Mouse (Mus musculus) layer of hippocampus, adult 2 months (tissue): ENCODE results near the gene Dlx1. TPM values are rescaled to one million over a fixed set of nuclear protein-coding genes. Genes with fewer than 3 reads are reported as not detected.

ENCODE experiments used
- DNase-seq, 2 experiments: peaks; one replicate each; pipeline ENCODE4 v3.0.0; 2022; ENCODE audit warnings: low spot score in 2 of 2
- H3K27ac ChIP-seq: fragments of 200-600 bp; 2 replicates; pipeline ENCODE4 v1.8.1; 2022
- H3K4me3 ChIP-seq: fragments of 200-600 bp; 2 replicates; pipeline ENCODE4 v1.8.1; 2022; ENCODE audit warnings: mild to moderate bottlenecking
- CTCF ChIP-seq: fragments of 200-600 bp; conservative IDR thresholded peaks from 2 replicates; pipeline ENCODE4 v1.8.1; 2022; ENCODE audit warnings: antibody characterized with exemption, mild to moderate bottlenecking, moderate library complexity
- total RNA-seq, 2 experiments: library from RNA; stranded (reverse); gene quantifications; 2 replicates each; pipeline ENCODE4 v1.2.3; 2021

Gene Dlx1
- total RNA-seq, 2 experiments from 2014 or later: 15.4 to 17.5 TPM

DNA sequence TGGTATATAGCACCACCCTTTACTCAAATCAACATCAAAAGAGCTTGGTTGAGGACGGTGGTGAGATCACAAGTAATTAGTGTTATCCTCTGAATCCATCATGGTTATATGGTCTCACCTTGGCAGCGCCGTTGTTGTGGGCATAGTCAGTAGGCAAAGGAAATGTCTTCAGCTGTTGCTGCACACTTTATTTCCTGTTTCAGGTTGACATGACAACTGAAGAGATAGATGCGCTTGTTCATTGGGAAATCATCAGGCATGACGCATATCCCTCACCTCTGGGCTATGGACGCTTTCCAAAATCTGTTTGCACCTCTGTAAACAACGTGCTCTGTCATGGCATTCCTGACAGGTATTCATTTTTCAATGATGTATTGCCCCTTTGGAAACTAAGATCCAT, 16.7 kb upstream of the Dlx1 start:
- no peak for TF ChIP-seq CTCF
- H3K4me3 ChIP-seq: no peak overlapping the region
- no peak for DNase-seq
- H3K27ac ChIP-seq: no peak overlapping the region

DNA sequence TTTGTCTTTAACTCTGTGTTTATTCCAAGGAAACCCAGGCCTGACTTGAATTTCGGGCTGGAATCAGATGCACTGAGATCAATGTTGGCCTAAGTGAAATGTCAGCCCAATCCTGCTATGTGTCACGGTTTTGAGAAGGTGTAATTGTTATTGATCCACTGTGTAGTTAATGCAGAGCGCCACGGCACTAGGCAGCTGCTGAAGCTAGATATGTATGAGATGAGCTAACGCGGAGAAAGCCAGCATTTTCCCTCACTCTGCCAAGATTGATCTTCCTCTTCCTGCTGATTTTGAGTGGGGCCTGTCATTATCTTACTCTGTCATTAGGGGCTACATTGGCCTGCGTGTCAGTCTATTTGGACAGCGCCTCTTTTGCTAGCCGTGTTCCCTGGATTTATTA, 15.6 kb upstream of the Dlx1 start:
- Histone ChIP-seq H3K4me3 (no peak overlapping the region), H3K27ac (no peak overlapping the region)
- no peak for DNase-seq
- no peak for TF ChIP-seq CTCF

DNA sequence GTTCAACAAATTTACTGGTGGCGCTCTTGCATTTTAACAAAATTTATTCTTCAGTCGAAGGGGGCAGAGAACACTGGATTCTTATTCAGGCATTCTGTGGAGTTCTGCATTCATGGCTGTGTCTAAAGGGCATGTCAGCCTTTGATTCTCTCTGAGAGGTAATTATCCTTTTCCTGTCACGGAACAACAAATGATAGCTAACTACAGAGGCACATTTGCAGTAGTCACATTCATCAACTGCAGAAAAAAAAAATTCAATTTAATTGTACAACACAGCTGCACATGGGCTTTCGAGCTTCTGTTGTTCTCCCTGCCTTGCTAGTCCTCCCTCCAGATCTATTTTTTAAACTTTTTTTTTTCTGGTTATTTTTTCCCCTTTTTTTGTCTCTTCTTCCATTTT, 10.9 kb upstream of the Dlx1 start:
- Histone ChIP-seq H3K27ac (no peak overlapping the region), H3K4me3 (no peak overlapping the region)
- no peak for DNase-seq
- TF ChIP-seq CTCF: no peak

DNA sequence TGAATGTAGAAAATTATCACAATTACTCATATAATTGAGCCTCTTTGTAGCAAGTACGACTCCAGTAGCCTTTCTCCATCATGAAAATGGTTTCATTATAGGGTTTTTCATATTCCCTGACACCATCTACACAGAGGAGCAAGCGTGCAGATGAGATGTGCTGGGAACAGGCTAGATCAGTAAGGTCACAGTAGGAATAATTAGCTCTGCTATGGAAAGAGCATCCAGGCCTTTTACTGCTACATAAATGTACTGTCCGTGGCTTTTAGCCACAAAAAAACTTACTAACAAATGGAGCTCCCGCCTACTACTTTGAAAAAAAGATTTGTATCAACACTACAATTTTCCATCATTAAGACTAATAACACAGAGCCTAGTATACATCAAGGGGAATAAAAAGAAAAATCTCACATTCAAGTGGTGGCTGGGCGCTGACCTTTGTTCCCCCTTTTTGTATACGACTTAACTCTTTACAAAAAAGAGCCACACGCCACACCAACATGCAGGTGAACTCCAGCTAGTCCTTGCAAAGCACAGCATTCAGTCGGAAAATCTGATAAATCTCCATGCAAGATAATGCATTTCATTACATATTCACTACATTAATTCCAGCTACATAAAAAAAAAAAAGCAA, 10.3 kb upstream of the Dlx1 start:
- Histone ChIP-seq H3K4me3 (no peak overlapping the region), H3K27ac (no peak overlapping the region)
- DNase-seq: no peak
- no peak for TF ChIP-seq CTCF

DNA sequence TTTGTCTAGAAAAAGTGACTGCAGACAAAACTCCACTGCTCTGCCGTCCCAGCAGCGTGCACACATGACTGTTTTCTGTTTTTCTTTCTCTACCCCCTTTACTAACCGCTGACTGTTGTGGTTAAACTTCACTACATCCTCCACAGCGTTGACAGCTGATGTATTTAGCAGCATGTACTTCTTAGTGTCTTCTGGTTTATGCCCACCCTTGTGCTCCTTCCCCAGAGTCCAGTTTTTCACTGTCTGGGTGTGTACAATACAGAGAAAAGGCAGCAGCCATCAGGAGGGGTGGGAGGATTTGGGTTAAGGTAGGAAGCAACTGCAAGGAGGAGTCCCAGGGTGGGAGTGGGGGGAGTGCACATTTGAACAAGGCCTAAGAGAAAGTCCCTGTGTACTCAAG, 5.0 kb upstream of the Dlx1 start:
- TF ChIP-seq CTCF: no peak
- DNase-seq: no peak
- Histone ChIP-seq H3K4me3 (no peak overlapping the region), H3K27ac (no peak overlapping the region)

DNA sequence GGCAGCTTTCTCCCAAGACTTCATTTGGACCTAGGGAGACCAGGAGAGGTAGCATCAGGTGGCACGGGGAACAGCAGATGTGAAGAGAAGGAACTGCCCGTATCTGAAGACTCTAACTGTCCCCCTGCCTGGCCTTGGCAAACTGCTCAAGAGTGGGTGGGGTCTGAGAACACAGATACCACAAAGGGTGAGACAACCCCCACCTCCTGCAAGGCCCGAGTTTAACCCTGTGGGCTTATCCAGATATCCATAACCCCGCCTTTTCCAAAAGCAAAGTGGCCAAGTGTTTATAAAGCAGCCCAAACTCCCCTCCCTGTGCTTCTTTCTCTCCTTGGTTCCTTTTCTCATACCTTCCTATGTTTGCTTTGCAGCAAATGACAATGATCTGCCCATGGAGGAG, 4.5 kb upstream of the Dlx1 start:
- H3K27ac ChIP-seq: no peak overlapping the region
- H3K4me3 ChIP-seq: no peak overlapping the region
- no peak for TF ChIP-seq CTCF
- no peak for DNase-seq

DNA sequence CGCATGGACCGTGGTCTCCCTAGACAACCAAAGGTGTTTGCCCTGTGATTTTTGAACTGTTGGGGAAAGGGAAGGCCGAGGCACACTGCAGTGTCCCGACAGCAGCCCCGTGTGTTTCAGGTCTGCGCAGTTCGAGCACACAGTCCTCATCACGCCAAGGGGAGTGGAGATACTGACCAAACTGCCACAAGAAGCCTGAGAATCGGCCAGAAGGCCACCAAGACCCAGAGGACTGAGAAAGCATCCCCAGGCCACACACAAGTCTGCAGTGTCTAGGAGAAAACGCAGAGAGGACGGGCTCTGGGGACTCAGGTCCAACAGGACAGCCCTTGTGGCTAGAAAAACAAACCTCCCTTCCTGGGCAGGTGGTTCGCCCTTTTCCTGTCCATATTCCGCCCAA, 3.1 kb upstream of the Dlx1 start:
- no peak overlapping the region for H3K27ac ChIP-seq
- DNase-seq: no peak
- TF ChIP-seq CTCF: no peak
- no peak overlapping the region for H3K4me3 ChIP-seq

DNA sequence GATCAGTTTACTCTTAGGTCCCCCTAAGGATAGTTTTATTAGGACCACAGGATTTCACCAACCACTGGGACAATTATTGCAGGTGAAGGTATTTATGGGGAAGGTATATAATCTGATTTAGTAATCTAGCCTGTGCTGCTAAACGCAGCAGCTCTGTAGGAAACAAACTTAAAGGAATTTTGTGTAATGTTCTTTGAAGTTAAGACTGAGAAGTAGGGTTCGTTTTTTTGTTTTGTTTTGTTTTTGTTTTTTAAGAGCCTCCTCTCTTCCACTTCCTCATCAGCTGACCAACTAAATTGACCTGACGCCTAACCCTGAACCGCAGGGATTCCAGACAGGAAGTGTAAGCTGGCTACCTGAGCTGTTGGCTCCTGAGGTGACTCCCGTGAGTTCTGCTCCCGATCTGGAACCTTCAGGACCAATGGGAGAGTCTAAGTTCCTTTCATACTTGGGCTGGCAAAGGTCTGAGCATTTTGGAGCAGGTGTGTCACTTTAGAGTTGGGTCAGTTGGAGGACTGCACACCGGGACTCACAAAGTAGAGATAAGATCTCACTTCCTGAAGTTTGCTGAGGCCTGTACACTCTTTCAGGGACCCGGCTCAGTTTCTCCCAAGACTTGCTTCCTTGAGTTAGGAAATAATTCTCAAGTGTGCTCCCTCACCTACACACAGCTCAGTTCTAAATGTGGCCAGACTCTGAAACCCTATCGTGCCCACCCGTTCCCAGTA, 1.2 kb upstream of the Dlx1 start:
- DNase-seq: no peak
- Histone ChIP-seq H3K4me3 (no peak overlapping the region), H3K27ac (no peak overlapping the region)
- no peak for TF ChIP-seq CTCF

DNA sequence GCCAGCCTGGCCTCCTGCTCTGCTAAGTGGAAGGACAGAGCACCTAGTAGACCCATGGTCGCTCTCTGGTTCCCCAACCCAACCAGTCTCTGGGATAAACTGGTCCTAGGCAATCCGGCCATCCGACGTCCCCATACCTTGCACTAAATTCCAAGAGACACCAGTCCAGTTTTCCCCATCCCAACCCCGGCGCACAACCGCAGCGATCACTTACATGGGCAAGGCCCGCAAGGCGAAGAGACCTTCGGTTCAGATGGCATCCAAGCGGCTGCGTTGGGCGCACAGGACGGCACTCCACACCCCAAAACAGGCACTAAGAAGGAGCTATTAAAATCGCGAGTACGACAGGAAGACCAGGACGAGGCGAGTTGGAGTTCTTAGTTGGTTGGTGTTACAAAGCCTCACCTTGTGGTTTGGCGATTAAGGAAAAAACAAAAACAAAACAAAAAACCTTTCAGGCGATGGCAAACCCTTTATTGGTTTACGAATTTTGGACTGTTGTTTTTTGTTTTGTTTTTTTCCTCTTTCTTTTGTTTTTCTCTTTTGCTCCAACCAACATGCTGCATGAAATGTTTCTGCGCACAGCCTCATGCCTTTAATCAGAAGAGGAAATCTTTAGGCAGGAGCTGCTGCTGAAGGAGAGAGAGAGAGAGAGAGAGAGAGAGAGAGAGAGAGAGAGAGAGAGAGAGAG, 445 bp upstream of the Dlx1 start:
- Histone ChIP-seq H3K4me3 (no peak overlapping the region), H3K27ac (no peak overlapping the region)
- no peak for TF ChIP-seq CTCF
- no peak for DNase-seq

DNA sequence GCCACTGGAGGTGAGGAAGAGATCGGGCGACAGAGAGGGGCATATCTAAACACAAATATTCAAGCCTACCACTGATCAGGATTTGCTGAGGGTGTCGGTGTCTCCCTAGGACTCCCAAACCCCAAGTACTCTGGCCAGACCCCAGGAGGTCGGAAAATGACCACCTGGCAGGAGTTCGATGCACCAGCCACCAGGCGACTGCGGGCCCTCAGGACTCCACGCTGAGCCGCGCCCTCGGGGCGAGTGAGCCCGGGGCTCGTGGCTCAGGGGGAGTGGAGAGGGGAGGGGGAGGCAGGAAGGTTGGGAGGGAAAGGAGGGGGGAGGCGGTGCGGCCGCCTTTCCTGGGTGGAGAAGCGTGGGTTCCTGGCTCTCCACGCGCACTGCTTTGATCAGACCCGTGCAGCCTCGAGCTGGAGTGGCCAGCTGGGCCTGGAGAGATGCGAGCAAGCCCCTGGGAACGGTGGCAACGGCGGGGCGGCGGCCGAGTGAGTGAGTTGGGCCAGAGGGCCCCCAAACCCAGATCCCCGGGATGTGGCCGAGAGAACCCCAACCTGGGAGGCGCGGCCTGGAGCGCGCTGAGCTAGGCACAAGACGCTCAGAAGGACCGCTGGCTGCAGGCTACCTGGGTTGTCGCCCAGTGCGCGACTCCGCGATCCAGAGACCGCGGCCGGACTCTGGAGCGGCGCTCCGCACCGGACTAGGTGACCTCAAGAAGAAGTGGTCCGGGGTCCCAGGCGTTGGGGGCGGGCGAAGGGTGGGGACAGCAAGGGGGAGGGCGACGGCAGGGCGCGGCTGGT, 999 bp downstream of the Dlx1 start:
- H3K4me3 ChIP-seq: peak overlapping the region; percentile 45
- no peak for TF ChIP-seq CTCF
- H3K27ac ChIP-seq: peak overlapping the region; percentile 18; the same call in 1 of the 2 replicates
- DNase-seq: no peak

DNA sequence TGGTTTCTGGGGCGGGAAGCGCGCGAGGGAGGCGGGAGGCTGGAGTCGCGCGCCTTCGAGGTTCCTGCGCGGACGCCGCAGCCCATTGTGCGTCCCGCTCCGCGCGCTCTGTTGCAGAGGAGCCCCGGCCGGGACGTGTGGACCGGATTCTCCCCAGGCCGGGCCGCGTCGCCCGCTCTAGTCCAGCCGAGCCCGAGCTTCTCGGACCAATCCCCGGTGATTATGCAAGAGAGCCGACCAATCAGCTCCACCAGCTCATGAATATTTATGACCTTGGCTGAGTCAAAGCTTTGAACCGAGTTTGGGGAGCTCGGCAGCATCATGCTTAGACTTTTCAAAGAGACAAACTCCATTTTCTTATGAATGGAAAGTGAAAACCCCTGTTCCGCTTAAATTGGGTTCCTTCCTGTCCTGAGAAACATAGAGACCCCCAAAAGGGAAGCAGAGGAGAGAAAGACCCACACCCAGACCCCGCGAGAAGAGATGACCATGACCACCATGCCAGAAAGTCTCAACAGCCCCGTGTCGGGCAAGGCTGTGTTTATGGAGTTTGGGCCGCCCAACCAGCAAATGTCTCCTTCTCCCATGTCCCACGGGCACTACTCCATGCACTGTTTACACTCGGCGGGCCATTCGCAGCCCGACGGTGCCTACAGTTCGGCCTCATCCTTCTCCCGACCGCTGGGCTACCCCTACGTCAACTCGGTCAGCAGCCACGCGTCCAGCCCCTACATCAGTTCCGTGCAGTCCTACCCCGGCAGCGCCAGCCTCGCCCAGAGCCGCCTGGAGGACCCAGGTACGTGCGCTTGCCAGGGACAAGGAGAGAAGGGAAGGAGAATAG, 1.8 kb downstream of the Dlx1 start:
- Histone ChIP-seq H3K27ac (peak overlapping the region; percentile 3; the same call in 1 of the 2 replicates), H3K4me3 (peak overlapping the region; percentile 45)
- DNase-seq: peak; percentile 44 to 55
- TF ChIP-seq CTCF: no peak
